Mouse (Mus musculus): ENCODE measurements around the gene Zan.

DNA sequence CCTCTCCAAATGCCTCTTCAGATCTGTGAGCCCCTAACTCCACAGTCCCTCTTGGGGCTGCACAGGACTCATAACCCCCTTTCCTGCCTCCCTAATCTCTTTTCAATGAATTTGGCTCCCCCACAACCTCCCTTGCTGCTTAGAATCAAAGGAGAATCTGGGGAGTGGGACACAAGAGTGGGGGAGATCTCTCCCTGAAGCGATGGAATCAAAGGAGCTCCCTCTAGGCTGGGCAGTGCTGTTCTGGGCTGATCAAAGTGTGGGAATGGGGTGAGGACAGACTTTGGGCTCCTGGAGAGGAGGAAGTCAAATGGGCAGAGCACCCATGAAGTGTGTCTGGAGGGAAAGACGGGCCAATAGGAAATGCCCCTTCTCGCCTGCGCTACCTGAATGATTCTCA lies 125.5 kb downstream of the Zan start:
- TF ChIP-seq CTCF (IDR thresholded peaks at IDR 0.05; ENCODE audit: low read depth, low read length) (no peak), POLR2A (IDR thresholded peaks at IDR 0.05; ENCODE audit: insufficient read depth, low read length) (no peak)

Data from ES-Bruce4 (cell line).